Mouse (Mus musculus): ENCODE results near the gene Gnl3l.

The Gnl3l gene

GRCm38 (mm10) chrX:150956016-150956415 lies 61.1 kb downstream of the Gnl3l start:
- no peak for DNase-seq

- DNase-seq = no peak
Measured at GRCm38 (mm10) chrX:150955441-150955840, 61.7 kb downstream of the Gnl3l start.

GRCm38 (mm10) chrX:150954721-150955120 lies 62.4 kb downstream of the Gnl3l start:
- DNase-seq = no peak
